Mouse (Mus musculus) gastrocnemius, adult 2 months (tissue): ENCODE data around the gene Vps35l. TPM values are rescaled to one million over a fixed set of nuclear protein-coding genes. Genes with fewer than 3 reads are reported as not detected.
A peak's percentile ranks its signal among the peaks of the same experiment; 100 is the strongest.

Experiments used
- DNase-seq: peaks from one replicate; pipeline ENCODE4 v3.0.0; 2022
- H3K27ac ChIP-seq: fragments of 200-600 bp; 2 replicates; pipeline ENCODE4 v1.8.1; 2022; ENCODE audit warnings: mild to moderate bottlenecking
- H3K4me3 ChIP-seq: fragments of 200-600 bp; 2 replicates; pipeline ENCODE4 v1.8.1; 2022; ENCODE audit warnings: mild to moderate bottlenecking, moderate library complexity
- CTCF ChIP-seq: fragments of 200-600 bp; IDR thresholded peaks from 2 replicates; pipeline ENCODE4 v1.8.1; 2022; ENCODE audit warnings: antibody characterized with exemption, mild to moderate bottlenecking, moderate library complexity
- intact Hi-C: fragments of 180-260 bp; cut with DNase I; formaldehyde crosslinking; loops from one replicate; pipeline ENCODE4 v1.15.1; 2025
- total RNA-seq, 2 experiments: library from RNA; stranded (reverse); gene quantifications; 2 replicates each; pipeline ENCODE4 v1.2.3; 2021

Gene Vps35l
- total RNA-seq, 2 experiments from 2014 or later: 18.3 to 19.2 TPM

DNA sequence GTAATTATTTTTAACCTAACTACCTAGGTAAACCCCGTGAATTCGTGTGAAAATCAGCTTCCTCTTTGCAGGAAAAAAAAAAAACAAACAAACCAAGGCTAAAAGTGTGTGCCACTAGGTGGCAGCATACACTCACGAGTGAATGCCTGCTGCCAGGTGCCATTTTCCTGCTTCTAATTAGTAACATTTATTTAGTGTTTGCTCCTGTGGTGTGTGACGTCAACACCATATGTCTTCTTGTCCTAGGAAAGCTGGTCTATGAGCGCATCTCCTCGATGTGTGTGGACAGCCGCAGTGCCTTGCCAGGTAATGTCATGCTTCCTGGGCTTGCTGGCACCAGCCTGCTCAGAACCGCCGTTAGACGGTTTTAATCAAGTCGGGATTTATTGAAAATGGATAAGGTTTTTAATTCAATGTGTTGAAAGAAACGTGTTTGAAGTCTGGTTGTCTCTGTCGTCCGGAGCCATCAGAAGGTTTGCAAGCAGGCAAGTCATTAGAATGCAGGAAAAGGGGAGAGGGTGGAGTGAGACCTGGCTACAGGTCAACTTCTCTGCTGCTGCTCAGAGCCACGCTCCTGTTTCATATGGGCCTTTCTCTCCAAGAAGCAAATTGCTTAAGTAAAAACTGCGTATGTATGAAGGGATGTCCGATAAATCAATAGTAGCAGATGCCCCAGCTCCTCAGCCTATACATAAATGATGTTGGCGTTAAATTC lies 26.2 kb downstream of the Vps35l start:
- intact Hi-C loops: loop anchor here (1.0 to 10.0 kb wide), 3 partner anchors 89 to 749 kb away; partner anchors contain the start of genes Acsm5, Iqck and Knop1
- H3K27ac ChIP-seq: peak overlapping the region; percentile 17; the same call in 1 of the 2 replicates
- peak; percentile 55 for DNase-seq
- H3K4me3 ChIP-seq: no peak overlapping the region; the same call in 1 of the 2 replicates
- TF ChIP-seq CTCF: peak; percentile 85

DNA sequence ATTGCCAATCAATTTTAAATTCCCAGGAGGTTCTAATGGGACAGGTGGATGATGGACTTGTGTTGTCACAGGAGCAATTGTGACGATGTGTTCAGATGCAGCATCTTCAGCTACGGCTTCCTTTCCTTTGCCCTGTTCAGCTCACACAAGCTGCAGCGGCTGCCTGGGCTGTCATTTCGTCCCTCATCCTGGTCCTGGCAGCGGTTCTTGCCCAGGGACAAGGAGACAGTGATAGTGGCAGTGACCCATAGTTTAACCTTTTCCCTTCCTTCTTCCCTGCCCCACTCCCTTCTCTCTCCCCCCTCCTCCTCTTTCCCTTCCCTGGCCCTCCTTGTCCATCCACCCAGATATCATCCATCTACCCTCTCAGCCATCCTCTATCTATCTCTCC lies 26.8 kb downstream of the Vps35l start:
- intact Hi-C loops: loop anchor here (1.0 to 10.0 kb wide), 3 partner anchors 88 to 748 kb away; partner anchors contain the start of genes Acsm5, Iqck and Knop1
- no peak overlapping the region for H3K4me3 ChIP-seq
- H3K27ac ChIP-seq: no peak overlapping the region
- DNase-seq: no peak
- no peak for TF ChIP-seq CTCF

DNA sequence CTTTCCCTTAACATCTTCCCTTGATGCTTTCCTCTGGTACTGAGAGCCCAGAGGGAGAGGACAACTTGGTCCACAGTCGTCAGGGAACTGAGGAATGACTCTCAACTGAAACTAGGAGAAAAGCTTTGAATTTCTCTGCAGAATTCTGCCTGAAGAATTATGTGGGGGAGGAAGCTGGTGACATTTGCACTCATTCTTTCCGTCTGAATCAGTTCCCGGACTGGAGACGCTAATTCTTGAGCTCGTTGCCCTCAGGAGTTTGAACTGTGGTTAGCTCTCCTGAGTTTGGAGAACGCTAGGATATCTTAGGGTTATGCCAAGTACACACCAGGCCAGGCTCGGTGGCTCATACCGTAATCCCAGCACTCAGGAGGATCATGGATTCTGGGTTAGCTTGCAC lies 29.2 kb downstream of the Vps35l start:
- no peak overlapping the region for H3K4me3 ChIP-seq
- peak overlapping the region; percentile 43; the same call in 1 of the 2 replicates for H3K27ac ChIP-seq
- intact Hi-C loops: loop anchor here (10.0 kb wide), 2 partner anchors 86 to 746 kb away; partner anchors contain the start of genes Acsm5, Iqck and Knop1
- no peak for TF ChIP-seq CTCF
- DNase-seq: no peak

DNA sequence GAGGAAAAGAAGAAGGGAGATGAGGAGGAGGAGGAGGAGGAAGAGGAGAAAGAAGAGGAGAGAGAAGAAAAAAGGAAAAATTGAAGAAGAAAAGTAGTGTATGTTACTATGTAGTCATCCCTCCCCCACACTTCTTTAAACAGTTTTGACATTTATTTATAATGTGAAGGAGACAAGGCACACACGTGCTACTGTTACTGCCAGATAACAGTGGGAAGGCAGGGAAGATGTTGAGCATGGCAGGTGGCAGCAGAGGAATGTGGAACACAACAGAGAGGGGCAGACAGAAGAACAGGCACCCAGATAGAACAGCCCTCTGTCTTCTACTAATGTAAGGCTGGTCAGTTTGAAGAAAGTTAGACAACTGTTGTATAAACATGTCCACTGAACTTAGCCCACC lies 29.6 kb downstream of the Vps35l start:
- no peak overlapping the region for H3K4me3 ChIP-seq
- DNase-seq: no peak
- intact Hi-C loops: loop anchor here (10.0 kb wide), 2 partner anchors 85 to 745 kb away; partner anchors contain the start of genes Acsm5, Iqck and Knop1
- no peak overlapping the region for H3K27ac ChIP-seq
- no peak for TF ChIP-seq CTCF

DNA sequence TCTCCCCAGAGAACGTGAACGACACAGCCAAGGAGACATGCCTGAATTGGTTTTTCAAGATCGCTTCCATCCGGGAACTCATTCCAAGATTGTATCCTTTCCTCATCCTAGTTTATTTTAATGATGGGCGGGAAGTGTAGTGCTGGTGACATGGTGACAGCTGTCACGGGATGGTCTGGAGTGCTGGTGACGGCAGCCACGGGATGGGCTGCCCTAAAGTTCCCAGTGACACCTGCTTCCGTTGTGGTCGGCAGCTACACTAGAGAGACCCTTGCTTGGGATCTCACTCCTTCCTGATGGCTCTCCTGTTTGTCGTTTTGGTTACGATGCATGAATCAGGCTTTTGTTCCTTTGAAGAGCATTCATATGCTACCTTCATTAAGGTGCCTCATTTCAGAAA lies 33.0 kb downstream of the Vps35l start:
- TF ChIP-seq CTCF: no peak
- no peak overlapping the region for H3K4me3 ChIP-seq
- no peak overlapping the region for H3K27ac ChIP-seq
- DNase-seq: no peak
- intact Hi-C loops: no loop called here

DNA sequence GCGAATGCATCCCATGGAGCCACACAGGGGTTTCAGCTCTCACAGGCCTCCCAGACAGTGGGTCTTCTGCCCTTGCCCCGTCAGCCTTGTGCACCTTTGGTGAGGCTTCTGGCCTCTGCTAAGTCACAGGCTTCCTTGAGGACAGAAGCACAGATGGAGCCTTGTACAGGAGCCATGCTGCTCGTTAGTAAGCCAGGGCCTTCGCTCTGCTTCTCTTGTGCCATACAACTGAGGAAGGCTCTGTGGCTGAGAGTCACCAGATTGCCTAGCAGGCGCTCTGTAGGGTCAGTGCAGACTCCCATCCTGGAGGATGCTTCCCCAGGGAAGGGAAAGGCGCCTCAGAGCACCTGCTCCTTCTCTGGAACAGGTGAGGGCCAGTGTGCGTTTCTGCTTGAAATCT lies 36.0 kb downstream of the Vps35l start:
- TF ChIP-seq CTCF: no peak
- intact Hi-C loops: no loop called here
- no peak for DNase-seq
- Histone ChIP-seq H3K27ac (peak overlapping the region; percentile 32; the same call in 1 of the 2 replicates), H3K4me3 (no peak overlapping the region)

DNA sequence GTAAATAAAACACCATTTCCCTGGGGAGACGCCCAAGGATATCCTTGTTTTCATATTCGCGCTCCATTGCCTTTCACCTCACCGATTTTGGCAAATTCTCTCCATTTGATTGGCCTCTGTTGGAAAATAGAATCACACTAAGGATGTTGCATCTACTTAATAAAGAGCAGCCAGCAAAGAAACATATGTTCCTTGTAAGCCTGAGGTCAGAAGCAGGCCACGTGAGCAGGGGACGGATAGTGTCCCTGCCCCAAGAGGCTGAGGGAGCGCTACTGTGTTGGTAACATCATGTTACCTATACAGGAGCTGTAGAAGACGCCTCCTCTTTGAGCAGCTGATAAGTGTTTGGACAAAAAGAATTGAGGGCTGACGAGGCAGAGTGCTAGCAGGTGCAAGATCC lies 36.5 kb downstream of the Vps35l start:
- H3K27ac ChIP-seq: peak overlapping the region; percentile 48; the same call in 1 of the 2 replicates
- no peak overlapping the region for H3K4me3 ChIP-seq
- no peak for TF ChIP-seq CTCF
- intact Hi-C loops: no loop called here
- DNase-seq: no peak

DNA sequence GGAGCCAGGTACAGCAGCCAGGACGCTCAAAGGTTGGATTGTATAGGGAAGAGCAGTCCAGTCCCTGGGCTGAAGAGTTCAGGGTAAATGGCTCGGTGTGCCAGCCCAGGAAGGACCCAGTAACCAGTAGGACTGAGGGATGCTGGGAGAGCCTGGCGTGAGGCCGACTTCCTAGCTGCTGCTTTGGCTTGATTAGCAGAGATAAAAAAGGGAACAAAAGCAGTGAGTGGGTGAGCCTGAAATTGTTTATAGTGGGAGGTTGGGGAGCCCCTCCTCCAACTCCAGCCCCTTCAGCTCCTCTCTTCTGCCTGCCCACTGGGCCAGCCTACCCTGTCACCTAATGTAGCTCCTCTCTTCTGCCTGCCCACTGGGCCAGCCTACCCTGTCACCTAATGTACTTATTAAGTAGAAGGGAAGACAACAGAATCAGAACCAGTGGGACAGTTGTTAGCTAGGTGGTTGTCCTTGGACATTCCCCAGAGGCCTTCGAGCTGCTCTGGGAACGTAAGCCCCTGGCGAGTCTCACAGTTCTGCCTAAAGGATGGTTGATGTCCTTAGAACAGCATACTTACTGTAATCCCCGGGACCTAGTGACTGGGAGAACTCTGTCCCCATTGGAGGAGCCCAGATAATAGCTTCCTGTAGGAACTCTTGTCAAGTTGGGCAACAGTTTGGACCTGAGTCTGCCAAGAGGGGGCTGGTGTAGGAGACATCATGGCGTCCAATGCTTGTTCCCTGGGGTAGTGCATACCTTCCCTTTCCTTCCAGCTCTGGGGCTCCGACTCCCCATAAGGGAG lies 37.8 kb downstream of the Vps35l start:
- peak; percentile 36 for DNase-seq
- H3K27ac ChIP-seq: peak overlapping the region; percentile 48
- TF ChIP-seq CTCF: no peak
- intact Hi-C loops: no loop called here
- no peak overlapping the region for H3K4me3 ChIP-seq

DNA sequence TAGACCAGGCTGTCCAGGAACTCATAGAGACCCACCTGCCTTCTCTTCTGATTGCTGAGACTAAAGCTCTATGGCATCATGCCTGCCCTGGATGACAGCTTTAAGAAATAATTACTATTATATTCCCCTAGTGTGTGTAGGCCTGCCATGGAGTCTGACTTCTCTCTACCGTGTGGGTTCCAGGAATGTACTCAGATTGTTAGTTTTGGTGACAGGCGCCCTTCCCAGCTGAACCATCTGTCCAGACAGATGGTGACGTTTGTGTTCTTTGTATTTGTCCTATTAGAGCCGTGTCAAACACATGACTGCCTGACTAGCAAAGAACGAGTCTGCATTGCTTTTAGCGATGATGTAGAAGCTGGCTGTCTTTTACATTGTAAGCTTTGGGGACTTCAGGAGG lies 38.5 kb downstream of the Vps35l start:
- no peak for DNase-seq
- Histone ChIP-seq H3K4me3 (no peak overlapping the region), H3K27ac (no peak overlapping the region)
- no peak for TF ChIP-seq CTCF
- intact Hi-C loops: no loop called here

DNA sequence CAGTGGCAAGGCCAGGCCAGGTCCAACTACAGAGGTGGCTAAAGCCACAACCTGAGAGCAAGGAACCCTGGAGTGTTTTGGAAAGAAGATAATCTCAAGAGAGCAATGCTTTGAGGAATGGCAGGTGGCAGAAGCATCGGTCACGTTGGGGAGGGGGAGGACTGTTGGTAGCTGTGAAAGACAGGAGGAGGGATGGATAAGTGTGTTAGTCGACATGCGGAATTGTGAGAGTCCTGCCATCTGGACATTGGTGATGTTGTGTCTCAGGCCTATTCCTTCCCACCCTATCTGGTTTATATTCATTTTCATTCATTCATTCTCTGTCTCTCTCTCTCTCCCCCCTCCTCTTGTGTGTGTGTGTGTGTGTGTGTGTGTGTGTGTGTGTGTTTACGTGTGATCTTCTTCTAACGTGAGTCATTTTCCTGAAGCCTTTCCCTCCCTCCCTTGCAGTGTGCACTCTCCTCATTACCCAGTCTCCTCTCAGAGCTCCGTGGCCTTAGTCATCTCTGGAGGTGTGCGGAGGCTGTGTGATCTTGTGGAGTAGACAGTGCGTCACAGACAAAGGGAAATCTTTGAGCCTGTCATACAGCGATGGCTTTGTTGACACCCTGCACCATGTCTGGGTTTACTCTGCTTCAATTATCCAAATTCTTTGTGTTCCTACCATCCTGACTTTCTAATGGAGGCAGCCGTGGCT lies 43.4 kb downstream of the Vps35l start:
- DNase-seq: no peak
- no peak for TF ChIP-seq CTCF
- H3K27ac ChIP-seq: no peak overlapping the region
- intact Hi-C loops: no loop called here
- H3K4me3 ChIP-seq: no peak overlapping the region

DNA sequence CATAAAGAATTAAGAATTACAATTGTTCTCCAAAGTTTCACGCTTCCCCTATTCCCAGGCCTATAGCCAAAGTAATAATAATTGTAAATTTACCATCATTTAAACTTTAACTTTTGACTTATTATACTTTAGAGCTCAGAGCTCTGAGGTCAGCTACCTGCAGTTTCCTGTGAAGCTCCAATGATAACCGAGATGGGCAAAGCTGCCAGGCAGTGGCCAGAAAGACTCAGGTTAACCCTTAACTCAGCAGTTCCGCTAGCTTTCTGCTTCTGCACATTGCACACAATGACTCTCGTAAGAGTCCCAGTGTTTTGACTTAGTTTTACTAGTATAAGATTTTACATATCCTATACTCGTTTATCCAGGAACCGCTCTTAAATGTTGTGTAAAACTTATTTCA lies 46.1 kb downstream of the Vps35l start:
- no peak overlapping the region for H3K27ac ChIP-seq
- intact Hi-C loops: no loop called here
- no peak for DNase-seq
- no peak overlapping the region for H3K4me3 ChIP-seq
- no peak for TF ChIP-seq CTCF

DNA sequence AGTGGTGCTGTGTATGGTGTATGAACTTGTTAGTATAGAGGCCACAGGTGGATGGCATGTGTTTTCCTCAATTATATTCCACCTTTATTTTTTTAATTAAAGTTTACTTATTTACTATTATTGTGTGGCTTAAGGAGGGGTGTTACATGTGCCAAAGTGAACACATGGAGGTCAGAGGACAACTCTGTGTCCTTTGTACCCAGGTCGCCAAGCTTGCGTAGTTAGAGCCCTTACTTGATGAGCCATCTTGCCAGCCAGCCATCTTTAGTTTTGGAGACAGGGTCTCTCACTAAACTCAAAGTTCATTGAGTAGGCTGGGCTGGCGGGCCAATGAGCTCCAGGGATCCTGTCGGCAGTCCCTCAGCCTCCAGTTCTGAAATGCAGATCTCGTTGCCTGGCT lies 47.3 kb downstream of the Vps35l start:
- DNase-seq: no peak
- no peak overlapping the region for H3K27ac ChIP-seq
- TF ChIP-seq CTCF: no peak
- intact Hi-C loops: no loop called here
- no peak overlapping the region for H3K4me3 ChIP-seq
